Mouse (Mus musculus) lung, postnatal 0 days (tissue): ENCODE data around the gene Mfsd12.

Source experiments
- CTCF ChIP-seq: IDR thresholded peaks from 2 replicates; pipeline ENCODE4 v1.5.1; 2016; ENCODE audit warnings: antibody characterized with exemption, mild to moderate bottlenecking
- EP300 ChIP-seq: IDR thresholded peaks from 2 replicates; pipeline ENCODE4 v1.6.1; 2016; ENCODE audit warnings: antibody characterized with exemption, mild to moderate bottlenecking, control low read depth

GRCm38 (mm10) chr10:81377362-81377664 lies 20.0 kb downstream of the Mfsd12 start:
- TF ChIP-seq EP300, result no peak
- TF ChIP-seq CTCF, result no peak
